ENCODE assay signal across 8 mouse cellular contexts in genomic region chr6:135065236-135065957, GRCm38 (mm10). TPM values are rescaled to one million over a fixed set of nuclear protein-coding genes. Genes with fewer than 3 reads are reported as not detected.
A peak's percentile ranks its signal among the peaks of the same experiment; 100 is the strongest.
DNase-seq lines count a peak whose midpoint lies in the region; ATAC-seq lines count a peak whose summit lies in the region.

Gene Gprc5a, plus strand, starts transcription at chr6:135065651.

- peak within 1 kb of the TSS; percentile 70 for H3K4me3 ChIP-seq in heart, embryonic 10.5 days
- peak within 1 kb of the TSS; percentile 60 for H3K4me3 ChIP-seq in kidney, embryonic 14.5 days (ENCODE audit: low read length)

- peak; percentile 77 for ATAC-seq in kidney, embryonic 14.5 days (ENCODE audit: low FRiP score, low TSS enrichment)

- peaks cover 35% of the 10 kb centered on the region for H3K4me1 ChIP-seq in heart, embryonic 10.5 days
- peaks cover 22% of the 10 kb centered on the region for H3K4me1 ChIP-seq in kidney, embryonic 14.5 days (ENCODE audit: control insufficient read depth, insufficient read depth, low read length)

- H3K36me3 ChIP-seq in heart, embryonic 10.5 days = no peaks in the 10 kb centered on the region
- H3K36me3 ChIP-seq in kidney, embryonic 14.5 days (ENCODE audit: control insufficient read depth, insufficient read depth, low read length) = no peaks in the 10 kb centered on the region

- H3K4me2 ChIP-seq in kidney, embryonic 14.5 days (replicated peaks; ENCODE audit: low read depth, low read length) = peak within 1 kb of the TSS; percentile 76

- WGBS in heart, embryonic 10.5 days = under 1% methylated on average over 44 of the region's 44 CpGs
- 1% methylated on average over 44 of the region's 44 CpGs for WGBS in kidney, embryonic 14.5 days

- H3K27me3 ChIP-seq in heart, embryonic 10.5 days (ENCODE audit: insufficient read depth, poor library complexity, severe bottlenecking) = peaks cover 62% of the 10 kb centered on the region
- no peaks in the 10 kb centered on the region for H3K27me3 ChIP-seq in kidney, embryonic 14.5 days (ENCODE audit: control insufficient read depth, insufficient read depth, low read length)

- peak; percentile 98 for DNase-seq in 3134 (ENCODE audit: extremely low read depth, insufficient read length, low spot score)
- peak; percentile 77 for DNase-seq in MN1 (ENCODE audit: low spot score)
- DNase-seq in embryo, embryonic 11.5 days (ENCODE audit: low read depth, low spot score) = peak; percentile 40
- peak; percentile 83 for DNase-seq in heart, embryonic 10.5 days (ENCODE audit: low spot score)
- peak; percentile 90 for DNase-seq in lung, postnatal 25 days (ENCODE audit: low spot score)
- DNase-seq in retina, postnatal 1 day = peak; percentile 79
- no peak for DNase-seq in layer of hippocampus, adult 11-12 months (ENCODE audit: low spot score)

- peak within 1 kb of the TSS; percentile 85 for H3K27ac ChIP-seq in heart, embryonic 10.5 days
- peak within 1 kb of the TSS; percentile 32; the same call in 1 of the 2 replicates for H3K27ac ChIP-seq in kidney, embryonic 14.5 days (ENCODE audit: low read depth, low read length)

- peak within 1 kb of the TSS; percentile 60 for H3K9ac ChIP-seq in kidney, embryonic 14.5 days (ENCODE audit: low read depth, low read length)

- H3K9me3 ChIP-seq in heart, embryonic 10.5 days = no peaks in the 10 kb centered on the region
- no peaks in the 10 kb centered on the region for H3K9me3 ChIP-seq in kidney, embryonic 14.5 days (ENCODE audit: control insufficient read depth, low read length)

RNA-seq across cellular contexts. Expression of gene Gprc5a, which starts in this region (rescaled TPM):
- polyA plus RNA-seq in heart, embryonic 10.5 days (2016; fragmentation: Nextera tagmentation; extraction: Ambion mirVana) = 2.6 and 3.2 TPM in 2 replicates
- polyA plus RNA-seq in kidney, embryonic 14.5 days (2014; fragmentation: Nextera tagmentation; extraction: Ambion mirVana) = 12.5 and 15.8 TPM in 2 replicates
